Mouse (Mus musculus): ENCODE data around the gene Gm9803.

Gene Gm9803

DNA sequence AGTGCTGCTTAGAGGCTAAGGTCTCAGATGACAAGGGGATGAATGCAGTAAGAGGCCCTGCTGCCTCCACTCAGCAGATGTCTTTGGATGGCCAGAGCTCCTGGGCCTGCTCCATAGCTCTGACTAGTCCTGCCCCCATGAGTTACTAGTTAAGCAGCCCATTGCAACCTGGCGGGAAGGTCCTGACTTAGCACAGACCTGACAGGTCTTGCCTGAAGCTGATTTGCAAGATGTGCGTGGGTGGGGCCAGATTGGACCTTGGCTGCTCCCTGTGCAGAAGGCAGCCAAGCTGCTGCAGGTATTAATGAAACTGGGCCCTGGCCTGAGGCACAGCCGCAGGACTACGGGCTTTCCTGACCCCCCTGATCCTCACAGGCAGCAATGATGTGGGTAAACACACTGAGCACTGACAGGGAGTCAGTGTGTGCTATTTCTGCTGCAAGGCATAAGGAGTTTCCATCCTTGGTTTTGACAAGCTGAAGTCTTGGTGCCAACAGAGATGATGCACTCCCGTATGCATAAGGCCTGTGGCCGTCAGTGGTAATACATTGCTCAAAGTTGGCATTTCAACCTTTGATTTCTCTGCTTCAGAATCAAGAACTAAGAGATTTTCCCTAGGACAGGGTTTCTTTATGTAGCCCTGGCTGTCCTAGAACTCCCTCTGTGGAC lies 6.8 kb upstream of the Gm9803 start:
- DNase-seq, result no peak

- DNase-seq, result no peak
These were observed 6.0 kb upstream of the Gm9803 start for GRCm38 (mm10) chr10:43517836-43518235.

DNA sequence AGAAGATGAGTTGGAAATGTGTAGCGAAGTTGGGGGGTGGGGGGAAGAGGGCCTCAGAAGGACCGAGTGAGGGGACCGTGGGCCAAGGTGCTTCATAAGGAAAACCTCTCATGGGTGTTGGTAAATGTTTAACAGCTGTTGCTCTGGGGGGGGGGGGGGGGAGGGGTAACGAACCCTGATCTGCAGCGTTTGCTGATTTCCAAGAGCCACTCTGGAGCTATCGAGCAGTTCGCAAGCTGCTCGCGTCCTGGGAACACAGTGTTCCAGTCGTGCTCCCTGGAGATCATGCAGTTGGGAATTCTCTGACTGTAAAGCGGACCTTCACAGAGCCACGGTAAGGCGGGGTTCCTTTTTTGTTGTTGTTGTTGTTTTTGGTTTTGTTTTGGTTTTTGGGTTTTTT lies 5.5 kb upstream of the Gm9803 start:
- DNase-seq, result no peak

DNA sequence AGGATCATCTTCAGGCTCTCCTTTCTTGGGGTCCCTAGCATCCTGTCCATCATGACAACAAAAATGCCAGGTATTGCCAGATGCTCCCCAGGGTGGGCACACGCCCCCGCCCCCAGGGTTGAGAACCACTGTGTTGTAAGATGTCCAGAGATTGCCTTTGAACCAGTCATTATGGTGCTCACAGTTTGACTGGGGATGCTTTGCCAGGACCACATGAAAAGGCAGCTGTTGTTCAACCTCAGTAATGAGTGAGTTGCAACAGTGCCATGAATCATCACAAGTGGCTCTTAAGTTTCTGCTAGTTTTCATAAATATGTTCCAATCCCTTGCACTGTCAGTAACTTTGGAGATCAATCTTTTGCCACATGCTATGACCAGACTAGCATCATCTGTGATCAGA lies 3.9 kb upstream of the Gm9803 start:
- no peak for DNase-seq

- peak; percentile 45 for DNase-seq
These were observed 3.7 kb downstream of the Gm9803 start for GRCm38 (mm10) chr10:43527283-43528269.

- no peak for DNase-seq
These were observed 10.5 kb downstream of the Gm9803 start for GRCm38 (mm10) chr10:43534382-43534781.

GRCm38 (mm10) chr10:43537652-43538051 lies 13.8 kb downstream of the Gm9803 start:
- no peak for DNase-seq

DNA sequence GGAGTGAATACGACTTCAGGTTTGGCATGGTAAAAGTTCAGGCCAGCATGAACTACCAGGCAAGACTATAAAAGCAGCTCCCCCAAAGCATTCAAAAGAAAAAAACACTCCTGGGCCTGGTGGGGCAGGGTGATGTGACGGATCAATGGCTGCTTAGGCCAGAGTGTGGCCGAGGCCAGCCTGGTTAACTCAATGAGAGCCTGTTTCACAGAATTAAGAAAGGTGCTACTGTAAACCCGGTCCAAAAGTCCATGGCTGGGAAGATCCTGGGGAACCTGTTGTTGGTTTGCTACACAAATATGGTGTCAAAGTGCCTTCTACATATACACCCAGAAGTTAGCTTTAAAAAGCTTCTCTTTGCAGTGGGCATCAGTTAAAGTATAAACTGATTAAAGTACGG lies 14.9 kb downstream of the Gm9803 start:
- no peak for DNase-seq

DNA sequence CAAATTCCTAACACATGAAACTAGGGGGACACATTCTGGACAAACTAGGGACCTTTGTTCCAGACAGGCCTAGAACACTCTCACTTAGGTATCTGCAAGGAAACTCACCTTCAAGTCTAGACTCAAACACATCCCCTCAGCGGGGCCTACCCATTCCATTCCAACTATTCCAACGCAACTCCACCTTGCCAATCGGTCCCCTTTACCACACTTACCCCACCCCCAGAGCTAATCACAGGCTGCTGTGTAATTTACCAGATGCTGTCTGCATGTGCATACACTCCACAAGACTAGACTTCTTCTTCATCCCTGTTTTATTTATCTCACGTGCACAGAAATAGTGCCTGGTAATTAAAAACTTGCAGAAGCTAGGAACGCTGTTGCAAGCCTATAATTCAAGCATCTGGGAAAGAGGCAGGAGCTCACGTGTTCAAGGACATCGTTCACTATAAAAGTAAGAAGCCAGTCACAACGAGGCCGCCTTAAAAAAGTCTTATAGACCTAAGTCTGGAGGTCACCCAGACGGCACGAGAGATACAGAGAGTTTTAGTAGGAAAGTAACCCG lies 15.9 kb downstream of the Gm9803 start:
- DNase-seq, result no peak

DNA sequence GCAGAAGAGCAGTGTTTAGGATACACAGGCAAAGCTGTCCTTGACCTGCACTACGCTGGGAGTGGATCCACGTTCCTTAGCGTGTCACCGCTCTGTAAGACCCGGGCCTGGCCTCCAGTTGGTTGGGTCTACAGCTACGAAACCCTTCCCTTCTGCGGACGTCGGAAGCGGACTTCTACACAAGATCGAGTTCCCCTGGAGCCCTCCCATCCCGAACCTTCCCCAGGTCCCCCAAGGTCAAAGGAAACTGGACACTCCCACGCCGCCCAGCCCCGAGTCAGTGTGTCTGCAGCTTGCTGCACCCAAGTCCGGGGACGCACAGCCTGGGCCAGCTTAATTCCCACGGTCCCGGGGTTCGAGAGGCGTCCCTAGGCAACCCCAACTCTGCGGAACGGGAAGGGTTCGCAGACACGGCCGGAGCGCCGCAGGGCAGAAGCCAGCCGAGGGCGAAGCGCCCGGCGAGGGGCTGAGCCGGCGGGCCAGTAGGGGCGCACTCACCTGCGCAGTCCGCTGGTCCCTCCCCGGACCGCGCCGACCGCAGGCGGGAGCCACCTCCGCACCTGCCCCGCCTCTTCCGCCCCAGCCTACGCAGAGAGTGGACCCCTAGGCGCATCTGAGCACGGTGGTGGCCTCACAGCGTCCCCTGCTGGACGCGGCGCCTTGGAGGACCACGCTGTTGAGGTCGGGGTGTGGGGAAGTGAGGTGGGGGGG lies 16.7 kb downstream of the Gm9803 start, which contains the start of gene 1700021F05Rik:
TSS of gene 1700021F05Rik (minus strand) at position 553 of the 711 bp plus-strand sequence.
- DNase-seq, result peak; percentile 94

DNA sequence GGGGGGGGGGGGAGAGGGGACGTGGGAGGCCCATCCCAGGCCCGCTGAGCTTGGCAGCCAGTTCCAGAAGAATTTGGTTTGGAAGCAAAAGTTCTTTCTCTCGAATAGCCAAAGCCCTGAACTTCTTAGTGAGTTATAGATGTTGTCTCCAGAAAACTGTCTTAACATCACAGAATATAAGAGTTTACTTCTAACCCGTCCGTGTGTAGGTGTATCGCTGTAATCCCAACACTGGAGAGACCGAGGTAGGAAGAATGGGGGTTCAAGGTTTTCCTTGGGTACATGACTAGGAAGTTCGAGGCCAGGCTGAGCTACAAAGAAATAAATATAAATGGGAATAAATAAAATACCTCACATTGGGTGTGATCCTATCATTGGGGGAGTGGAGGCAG lies 17.3 kb downstream of the Gm9803 start:
- DNase-seq, result no peak

- no peak for DNase-seq
These were observed 25.5 kb downstream of the Gm9803 start for GRCm38 (mm10) chr10:43549411-43549810.

DNA sequence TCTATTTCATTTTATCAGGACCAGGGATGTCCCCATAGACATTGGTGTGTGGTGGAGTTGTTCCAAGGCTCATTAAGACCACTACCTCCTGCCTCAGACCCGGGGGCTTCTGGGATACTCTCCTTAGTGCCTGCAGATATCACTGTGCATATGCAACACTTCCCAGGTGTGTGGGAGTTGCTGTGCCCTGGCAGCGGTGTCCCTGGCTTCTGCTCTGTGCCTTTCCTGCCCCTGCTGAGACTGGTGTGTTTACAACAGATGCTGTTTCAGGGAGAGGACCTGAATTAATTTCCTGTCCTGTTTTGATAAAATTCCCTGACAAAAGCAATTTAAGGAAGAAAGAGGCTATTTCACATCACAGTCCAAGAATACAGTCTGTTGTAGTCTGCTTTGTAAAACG lies 27.0 kb downstream of the Gm9803 start:
- no peak for DNase-seq

GRCm38 (mm10) chr10:43551388-43551787 lies 27.5 kb downstream of the Gm9803 start:
- no peak for DNase-seq

GRCm38 (mm10) chr10:43557630-43558165 lies 33.8 kb downstream of the Gm9803 start:
- DNase-seq, result no peak

DNA sequence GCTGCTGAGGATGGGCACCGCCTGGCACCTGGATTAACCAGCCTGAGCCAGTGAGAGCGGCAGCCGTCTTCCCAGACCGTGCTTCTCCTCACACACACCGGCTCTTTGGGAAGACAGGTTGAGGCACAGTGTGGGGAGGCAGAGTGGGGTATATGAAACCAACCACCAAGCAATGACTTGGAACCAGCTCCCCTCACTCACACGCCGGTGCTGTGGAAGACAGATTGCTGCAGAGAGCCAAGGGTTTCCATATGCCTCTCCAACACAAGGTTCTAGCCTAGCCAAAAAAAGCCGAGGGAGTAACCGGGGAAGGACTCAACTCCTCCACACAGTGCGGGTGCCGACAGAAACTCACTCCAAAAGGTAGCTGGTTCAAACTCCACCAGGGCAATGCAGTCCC lies 35.4 kb downstream of the Gm9803 start:
- DNase-seq, result no peak

DNA sequence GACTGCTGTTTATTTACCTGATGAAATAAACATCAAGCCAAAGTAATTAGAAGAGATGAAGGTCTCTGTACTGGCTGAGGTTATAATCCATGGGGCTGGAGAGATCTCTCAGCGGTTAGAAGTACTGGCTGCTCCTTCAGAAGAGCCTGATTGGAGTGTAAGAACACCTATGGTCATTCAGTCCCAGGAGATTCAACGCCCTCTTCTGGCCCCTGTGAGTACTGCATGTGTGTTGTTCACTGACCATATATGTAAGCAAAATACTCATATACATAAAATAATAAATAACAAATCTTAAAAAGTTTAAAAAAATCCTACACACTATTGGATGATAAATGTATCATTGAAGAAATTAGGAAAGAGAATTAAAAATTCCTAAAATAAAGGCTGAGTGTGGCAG lies 36.9 kb downstream of the Gm9803 start:
- no peak for DNase-seq

DNA sequence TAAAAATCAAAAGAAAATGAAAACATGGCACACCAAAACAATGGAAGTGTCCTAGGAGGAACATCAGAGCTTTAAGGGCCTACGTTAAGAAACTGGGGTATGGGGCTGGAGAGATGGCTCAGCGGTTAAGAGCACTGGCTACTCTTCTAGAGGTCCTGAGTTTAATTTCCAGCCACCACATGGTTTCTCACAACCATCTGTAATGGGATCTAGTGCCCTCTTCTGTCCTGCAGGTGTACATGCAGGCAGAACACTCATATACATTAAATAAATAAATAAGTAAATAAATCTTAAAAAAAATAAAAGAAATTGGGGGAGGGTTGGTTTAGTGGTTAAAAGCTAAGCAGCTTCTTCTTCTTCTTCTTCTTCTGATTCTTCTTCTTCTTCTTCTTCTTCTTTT lies 37.4 kb downstream of the Gm9803 start:
- DNase-seq, result no peak
